Mouse (Mus musculus) CH12.LX (cell line): Measurements from ENCODE around the gene Shank1. TPM values are rescaled to one million over a fixed set of nuclear protein-coding genes. Genes with fewer than 3 reads are reported as not detected.

Experiments
- DNase-seq: peaks from one replicate; pipeline ENCODE4 v3.0.0-alpha.2; 2013; ENCODE audit errors: extremely low read depth
- H3K27ac ChIP-seq: 2 replicates; pipeline ENCODE4 v1.5.1; 2012; ENCODE audit warnings: low read depth, mild to moderate bottlenecking, control low read depth, moderate library complexity; ENCODE audit not compliant: insufficient read depth
- H3K27me3 ChIP-seq: replicated peaks from 2 replicates; pipeline ENCODE3; 2012; ENCODE audit warnings: inconsistent platforms
- H3K36me3 ChIP-seq, 2 experiments: replicated peaks in 1 of 2; 2 replicates each; pipeline versions ENCODE3 to v1.6.1; 2012; ENCODE audit warnings: inconsistent platforms in 1 of 2, low read length in 1 of 2, mild to moderate bottlenecking in 1 of 2, mixed read lengths in 1 of 2, moderate library complexity in 1 of 2; ENCODE audit not compliant: control insufficient read depth in 1 of 2, insufficient read depth in 1 of 2
- H3K4me1 ChIP-seq, 2 experiments: 2 replicates each; pipeline ENCODE4 v1.6.1; 2012; ENCODE audit warnings: inconsistent platforms in 1 of 2, moderate library complexity in 1 of 2; ENCODE audit not compliant: insufficient read depth in 2 of 2, control insufficient read depth in 1 of 2
- H3K4me2 ChIP-seq: 2 replicates; pipeline ENCODE4 v1.6.1; 2012; ENCODE audit warnings: low read depth, mild to moderate bottlenecking, control low read depth; ENCODE audit not compliant: poor library complexity, insufficient read depth, severe bottlenecking
- H3K4me3 ChIP-seq, 3 experiments: fragments of 150-350 bp in 1 of 3; sonication (generic) in 1 of 3; replicated peaks in 1 of 3; 2 replicates each; pipeline versions ENCODE3 to v1.5.1; 2011 to 2012; ENCODE audit warnings: low read depth in 2 of 3, low read length in 2 of 3, mild to moderate bottlenecking in 2 of 3, moderate library complexity in 2 of 3, control low read depth in 1 of 3, improper control_type of control experiment in 1 of 3, inconsistent platforms in 1 of 3, mixed read lengths in 1 of 3; ENCODE audit not compliant: poor library complexity in 1 of 3
- H3K79me2 ChIP-seq: replicated peaks from 2 replicates; pipeline ENCODE4 v1.6.1; 2012; ENCODE audit warnings: mild to moderate bottlenecking, moderate library complexity; ENCODE audit not compliant: control insufficient read depth, poor library complexity, insufficient read depth, severe bottlenecking; ENCODE audit errors: extremely low read depth
- H3K9ac ChIP-seq: 2 replicates; pipeline ENCODE4 v1.6.1; 2012; ENCODE audit warnings: low read depth, mild to moderate bottlenecking, control low read depth, moderate library complexity; ENCODE audit not compliant: insufficient read depth
- H3K9me3 ChIP-seq: replicated peaks from 2 replicates; pipeline ENCODE3; 2012; ENCODE audit warnings: low read length, inconsistent platforms, mixed read lengths
- CTCF ChIP-seq, 2 experiments: IDR thresholded peaks in 1 of 2; conservative IDR thresholded peaks in 1 of 2; 2 replicates each; pipeline ENCODE4 v1.5.1; 2011 to 2012; ENCODE audit warnings: low read depth in 2 of 2, low read length in 2 of 2, improper control_type of control experiment in 1 of 2, inconsistent platforms in 1 of 2, mild to moderate bottlenecking in 1 of 2, moderate library complexity in 1 of 2
- ETS1 ChIP-seq: conservative IDR thresholded peaks from 2 replicates; pipeline ENCODE4 v1.6.1; 2012; ENCODE audit warnings: low read depth, mild to moderate bottlenecking, inconsistent platforms, low read length, improper control_type of control experiment, moderate library complexity
- MAX ChIP-seq: IDR thresholded peaks from 2 replicates; pipeline ENCODE4 v1.6.1; 2011; ENCODE audit warnings: low read length, improper control_type of control experiment
- MYC ChIP-seq: IDR thresholded peaks from 2 replicates; pipeline ENCODE4 v1.6.1; 2011; ENCODE audit warnings: low read depth, mild to moderate bottlenecking, improper control_type of control experiment, low read length
- PAX5 ChIP-seq: IDR thresholded peaks from 2 replicates; pipeline ENCODE4 v1.6.1; 2012; ENCODE audit warnings: low read length, inconsistent platforms, mixed read lengths
- RAD21 ChIP-seq: IDR thresholded peaks from 2 replicates; pipeline ENCODE4 v1.6.1; 2011; ENCODE audit warnings: low read depth, mild to moderate bottlenecking, low read length, improper control_type of control experiment, moderate library complexity
- SIN3A ChIP-seq: IDR thresholded peaks from 2 replicates; pipeline ENCODE4 v1.6.1; 2012; ENCODE audit warnings: low read length, improper control_type of control experiment, inconsistent platforms
- SMC3 ChIP-seq: IDR thresholded peaks from 2 replicates; pipeline ENCODE4 v1.6.1; 2011; ENCODE audit warnings: low read depth, low read length, improper control_type of control experiment
- TBP ChIP-seq: conservative IDR thresholded peaks from 2 replicates; pipeline ENCODE4 v1.6.1; 2011; ENCODE audit warnings: low read depth, low read length, improper control_type of control experiment
- TCF12 ChIP-seq: IDR thresholded peaks from 2 replicates; pipeline ENCODE4 v1.6.1; 2014; ENCODE audit warnings: low read depth, mild to moderate bottlenecking, inconsistent platforms, low read length, improper control_type of control experiment
- USF1 ChIP-seq: IDR thresholded peaks from 2 replicates; pipeline ENCODE4 v1.6.1; 2014; ENCODE audit warnings: low read depth, mild to moderate bottlenecking, inconsistent platforms, low read length, improper control_type of control experiment
- ZKSCAN1 ChIP-seq: IDR thresholded peaks from 2 replicates; pipeline ENCODE4 v1.6.1; 2012; ENCODE audit warnings: low read depth, inconsistent platforms, low read length, improper control_type of control experiment, borderline replicate concordance
- ZMIZ1 ChIP-seq: IDR thresholded peaks from 2 replicates; pipeline ENCODE4 v1.6.1; 2012; ENCODE audit warnings: low read depth, mild to moderate bottlenecking, inconsistent platforms, low read length, improper control_type of control experiment
- dilution Hi-C: fragments of 300-500 bp; cut with MboI; formaldehyde crosslinking; loops from 2 replicates; pipeline ENCODE4 v1.14.3; 2020; ENCODE audit warnings: low sequenced_read_pairs; ENCODE audit not compliant: extremely low pct_unique_long_range_greater_than_20kb, extremely low pct_ligation_motif_present
- in situ Hi-C: fragments of 300-500 bp; cut with MboI; formaldehyde crosslinking; loops from 3 replicates; pipeline ENCODE4 v1.14.3; 2019; ENCODE audit warnings: low sequenced_read_pairs, low pct_ligation_motif_present, low pct_unique_long_range_greater_than_20kb, mixed read lengths
- polyA plus RNA-seq: library from polyadenylated mRNA; unstranded; fragments of >175 nt; gene quantifications from 2 replicates; pipeline ENCODE4 v1.2.1, GENCODE M21; 2012; ENCODE audit warnings: low read depth; ENCODE audit not compliant: insufficient read length
- total RNA-seq, 2 experiments: library from RNA; depleted of rRNA; stranded (reverse); fragments of 300-350 nt in 1 of 2; fragments of >200 nt in 1 of 2; gene quantifications; 2 replicates each; pipeline ENCODE4 v1.2.3; 2012 to 2014

Gene Shank1
- total and polyA plus RNA-seq, 3 experiments: under 0.01 to 0.07 TPM; not detected in 1

GRCm38 (mm10) chr7:44305686-44306085, 4.4 kb upstream of the Shank1 start:
- no peaks in the 10 kb centered on the region for H3K9me3 ChIP-seq
- no peak for DNase-seq
- H3K27ac ChIP-seq: no peak overlapping the region
- H3K27me3 ChIP-seq: peaks cover 44% of the 10 kb centered on the region
- dilution Hi-C loops: no loop called here
- H3K9ac ChIP-seq: no peak overlapping the region
- H3K4me2 ChIP-seq: peak overlapping the region; percentile 39
- H3K4me3 ChIP-seq: peak overlapping the region in 2 of 3 experiments; percentile 29 to 34
- H3K36me3 ChIP-seq: peaks cover 0 to 5% of the 10 kb centered on the region in 2 experiments
- H3K79me2 ChIP-seq: no peaks in the 10 kb centered on the region
- in situ Hi-C loops: no loop called here
- TF ChIP-seq SIN3A (0 out of 2 replicates have a peak, but pooled peaks have one; percentile 19), TCF12 (no peak), PAX5 (no peak), USF1 (no peak), MAX (0 out of 2 replicates have a peak, but pooled peaks have one; percentile 38), SMC3 (no peak)
- H3K4me1 ChIP-seq: peaks cover 9 to 35% of the 10 kb centered on the region in 2 experiments

GRCm38 (mm10) chr7:44306516-44307240, 3.4 kb upstream of the Shank1 start, which contains the start of gene Clec11a:
Gene Clec11a, minus strand, starts transcription at chr7:44306902.
- Histone ChIP-seq H3K9me3 (no peaks in the 10 kb centered on the region), H3K27me3 (peaks cover 53% of the 10 kb centered on the region), H3K79me2 (no peaks in the 10 kb centered on the region), H3K4me3 (peak within 1 kb of the TSS in 2 of 3 experiments; percentile 29 to 34), H3K9ac (no peak within 1 kb of the TSS), H3K4me1 (peaks cover 15 to 45% of the 10 kb centered on the region in 2 experiments), H3K4me2 (peak within 1 kb of the TSS; percentile 39), H3K27ac (no peak within 1 kb of the TSS), H3K36me3 (peaks cover 0 to 5% of the 10 kb centered on the region in 2 experiments)
- dilution Hi-C loops (no loop called here), in situ Hi-C loops (no loop called here)
- no peak for DNase-seq
- TF ChIP-seq ZMIZ1 (no peak), USF1 (no peak), CTCF (conservative IDR thresholded peaks at IDR 0.05 in 1 of 2, IDR thresholded peaks at IDR 0.05 in 1 of 2; ENCODE audit: low read depth in 2 of 2, low read length in 2 of 2) (no peak), ETS1 (no peak), PAX5 (no peak), ZKSCAN1 (no peak), MYC (no peak), RAD21 (no peak), SMC3 (no peak), TBP (no peak)
